Mouse (Mus musculus) lung, embryonic 14.5 days (tissue): ENCODE measurements around the gene Zfp40. TPM values are rescaled to one million over a fixed set of nuclear protein-coding genes. Genes with fewer than 3 reads are reported as not detected.
"Not testable (repeated sequence)": the region's sequence is repeated elsewhere in the genome, so short reads cannot be mapped to it uniquely, and the experiment has no call there.

Experiments used
- ATAC-seq: fragments of 200-750 bp; cut with Nextera tagmentation; 2 replicates; pipeline ENCODE4 v1.8.0; 2017; ENCODE audit warnings: mild to moderate bottlenecking, moderate TSS enrichment, moderate library complexity; ENCODE audit not compliant: insufficient read depth
- DNase-seq: peaks from one replicate; pipeline ENCODE4 v3.0.0-alpha.2; 2015
- H3K27ac ChIP-seq: fragments of 300-500 bp; sonication (generic); 2 replicates; pipeline ENCODE4 v1.5.1; 2014; ENCODE audit warnings: low read depth, mild to moderate bottlenecking, moderate library complexity
- H3K27me3 ChIP-seq: fragments of 300-500 bp; sonication (generic); 2 replicates; pipeline ENCODE4 v1.6.1; 2014; ENCODE audit warnings: low read length, control low read depth; ENCODE audit not compliant: insufficient read depth
- H3K36me3 ChIP-seq: fragments of 300-500 bp; sonication (generic); 2 replicates; pipeline ENCODE4 v1.6.1; 2014; ENCODE audit warnings: control low read depth; ENCODE audit not compliant: insufficient read depth
- H3K4me1 ChIP-seq: fragments of 300-500 bp; sonication (generic); 2 replicates; pipeline ENCODE4 v1.6.1; 2014; ENCODE audit warnings: antibody characterized with exemption, control low read depth; ENCODE audit not compliant: insufficient read depth
- H3K4me2 ChIP-seq: fragments of 300-500 bp; sonication (generic); 2 replicates; pipeline ENCODE4 v1.6.1; 2014; ENCODE audit warnings: mild to moderate bottlenecking
- H3K4me3 ChIP-seq: fragments of 300-500 bp; sonication (generic); 2 replicates; pipeline ENCODE4 v1.5.1; 2014; ENCODE audit warnings: low read depth, low read length
- H3K9ac ChIP-seq: fragments of 300-500 bp; sonication (generic); 2 replicates; pipeline ENCODE4 v1.6.1; 2014
- H3K9me3 ChIP-seq: fragments of 300-500 bp; sonication (generic); 2 replicates; pipeline ENCODE4 v1.6.1; 2016; ENCODE audit warnings: low read depth, low read length, control low read depth
- CTCF ChIP-seq: IDR thresholded peaks from 2 replicates; pipeline ENCODE4 v1.5.1; 2016; ENCODE audit warnings: antibody characterized with exemption, low read depth
- WGBS: fragments of 180-500 bp; shearing (Covaris S2); extraction: QIAGEN DNeasy Blood & Tissue Kit; methylation state at CpG from one replicate; pipeline ENCODE4 v1.1.7; 2014; 5-methylcytosine and 5-hydroxymethylcytosine counted together
- polyA plus RNA-seq: library from polyadenylated mRNA; unstranded; fragments of >200 nt; fragmentation: Nextera tagmentation; extraction: Ambion mirVana; gene quantifications from 2 replicates; pipeline ENCODE4 v1.2.1, GENCODE M21; 2014

Gene Zfp40
- polyA plus RNA-seq = 14.9 and 16.6 TPM in 2 replicates

GRCm38 (mm10) chr17:23192453-23193379 is at the start of gene Zfp40:
Zfp40 (minus strand) TSS chr17:23193252.
- H3K4me3 ChIP-seq = peak within 1 kb of the TSS; percentile 58
- no peak for TF ChIP-seq CTCF
- peak within 1 kb of the TSS; percentile 82 for H3K27ac ChIP-seq
- H3K4me2 ChIP-seq = peak within 1 kb of the TSS; percentile 76
- peak within 1 kb of the TSS; percentile 70 for H3K9ac ChIP-seq
- peaks cover 4% of the 10 kb centered on the region; the same call in 1 of the 2 replicates for H3K36me3 ChIP-seq
- no peaks in the 10 kb centered on the region for H3K27me3 ChIP-seq
- peak; percentile 96 for DNase-seq
- H3K4me1 ChIP-seq = no peaks in the 10 kb centered on the region
- ATAC-seq = peak; percentile 100
- no peaks in the 10 kb centered on the region for H3K9me3 ChIP-seq
- 3% methylated on average over 27 of the region's 27 CpGs for WGBS

DNA sequence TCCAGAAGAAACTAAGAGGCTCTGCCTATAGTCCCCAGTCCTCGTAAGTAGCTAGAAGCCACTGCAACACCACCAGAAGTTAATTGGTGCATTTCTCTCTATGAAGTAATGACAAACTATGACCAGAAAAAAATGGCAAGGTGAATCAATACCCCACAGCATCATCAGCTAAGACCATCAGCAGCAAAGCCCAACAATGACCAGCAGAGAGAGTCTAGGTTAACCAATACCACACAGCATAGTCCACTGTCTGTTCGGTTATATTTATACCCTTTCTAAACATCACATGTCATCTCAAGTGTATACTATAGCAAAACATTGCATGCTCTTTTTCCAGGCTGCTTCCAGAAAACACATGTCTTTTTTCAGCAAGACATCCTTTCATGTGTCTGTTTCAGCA is 25.3 kb upstream of the Zfp40 start:
- no peaks in the 10 kb centered on the region for H3K36me3 ChIP-seq
- no peaks in the 10 kb centered on the region for H3K27me3 ChIP-seq
- no peak overlapping the region for H3K4me2 ChIP-seq
- H3K27ac ChIP-seq = no peak overlapping the region
- H3K4me1 ChIP-seq = no peaks in the 10 kb centered on the region
- ATAC-seq = no peak
- no peak overlapping the region for H3K4me3 ChIP-seq
- no peak for TF ChIP-seq CTCF
- WGBS = 87% methylated on average over 2 of the region's 2 CpGs
- no peak overlapping the region for H3K9ac ChIP-seq
- no peaks in the 10 kb centered on the region for H3K9me3 ChIP-seq
- no peak for DNase-seq

DNA sequence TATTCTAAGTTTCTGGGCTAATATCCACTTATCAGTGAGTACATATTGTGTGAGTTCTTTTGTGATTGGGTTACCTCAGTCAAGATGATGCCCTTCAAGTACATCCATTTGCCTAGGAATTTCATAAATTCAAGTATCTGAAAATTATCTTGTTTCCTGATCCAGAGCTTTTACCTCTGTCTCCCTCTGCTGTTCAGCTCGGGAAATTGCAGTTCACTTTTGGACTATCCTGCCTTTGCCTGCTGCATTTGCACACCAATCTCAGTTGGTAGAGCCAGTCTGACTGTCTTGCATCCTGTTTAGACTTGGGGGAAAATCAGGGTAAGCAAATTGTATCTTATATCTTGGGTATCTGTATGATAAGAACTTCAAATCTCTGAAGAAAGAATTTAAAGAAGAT is 6.8 kb upstream of the Zfp40 start:
- not testable (repeated sequence) for H3K4me1 ChIP-seq, H3K27me3 ChIP-seq, H3K4me2 ChIP-seq, ATAC-seq, H3K9me3 ChIP-seq, H3K27ac ChIP-seq, H3K9ac ChIP-seq, H3K36me3 ChIP-seq, H3K4me3 ChIP-seq
- WGBS = 3% methylated on average over 1 of the region's 1 CpGs
- TF ChIP-seq CTCF = peak; percentile 66
- DNase-seq = peak; percentile 66

GRCm38 (mm10) chr17:23193441-23193840 is 389 bp upstream of the Zfp40 start:
- H3K4me3 ChIP-seq = peak overlapping the region; percentile 45
- H3K9ac ChIP-seq = peak overlapping the region; percentile 62
- H3K4me1 ChIP-seq = no peaks in the 10 kb centered on the region
- no peak overlapping the region for H3K27ac ChIP-seq
- under 1% methylated on average over 11 of the region's 11 CpGs for WGBS
- DNase-seq = peak; percentile 72
- no peaks in the 10 kb centered on the region for H3K27me3 ChIP-seq
- no peaks in the 10 kb centered on the region for H3K9me3 ChIP-seq
- peak; percentile 96 for ATAC-seq
- peak overlapping the region; percentile 76 for H3K4me2 ChIP-seq
- TF ChIP-seq CTCF = no peak
- peaks cover 4% of the 10 kb centered on the region; the same call in 1 of the 2 replicates for H3K36me3 ChIP-seq

GRCm38 (mm10) chr17:23187680-23188079 is 5.4 kb downstream of the Zfp40 start:
- Histone ChIP-seq H3K9ac (no peak overlapping the region), H3K27me3 (no peaks in the 10 kb centered on the region), H3K4me1 (no peaks in the 10 kb centered on the region), H3K27ac (no peak overlapping the region), H3K4me2 (no peak overlapping the region), H3K36me3 (peaks cover 22% of the 10 kb centered on the region), H3K4me3 (no peak overlapping the region), H3K9me3 (no peaks in the 10 kb centered on the region)
- ATAC-seq (peak; percentile 44), DNase-seq (peak; percentile 71)
- no peak for TF ChIP-seq CTCF
- 18% methylated on average over 2 of the region's 2 CpGs for WGBS

Other genes starting within 250 kb of the Zfp40 start
- gene Vmn2r-ps130, start 132.1 kb downstream of the Zfp40 start, polyA plus RNA-seq = 0.03 TPM in 1 of 2 replicates, not detected in the other
- gene Vmn2r114, start 119.3 kb upstream of the Zfp40 start, polyA plus RNA-seq = not detected in 2 replicates
- gene Vmn2r115, start 150.5 kb upstream of the Zfp40 start, polyA plus RNA-seq = not detected in 2 replicates
- not detected in 2 replicates for gene Vmn2r116, start 191.4 kb upstream of the Zfp40 start, polyA plus RNA-seq